Mouse (Mus musculus): ENCODE data around the gene Taok2. TPM values are rescaled to one million over a fixed set of nuclear protein-coding genes. Genes with fewer than 3 reads are reported as not detected.

The Taok2 gene
- polyA plus RNA-seq, 1 experiment from 2014 or later = 60.9 TPM

DNA sequence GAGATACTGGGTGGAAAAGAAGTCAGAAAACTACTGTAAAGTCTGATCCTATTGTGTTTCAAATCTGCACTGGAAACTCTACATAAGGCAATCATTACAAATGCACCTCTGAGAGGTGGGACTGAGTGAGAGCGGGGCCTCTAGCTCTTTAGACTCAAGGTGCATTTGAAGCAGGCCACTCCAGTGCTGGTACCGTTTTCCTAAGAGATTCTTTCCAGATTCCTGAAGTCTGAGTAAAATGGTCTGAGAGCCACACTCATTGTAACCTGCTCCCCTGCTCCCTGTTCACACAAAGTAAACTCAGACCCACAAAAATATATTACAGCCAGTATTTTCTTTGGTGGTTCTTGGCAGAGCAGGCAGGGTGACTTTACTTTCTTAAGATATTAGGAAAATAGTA, 17.0 kb downstream of the Taok2 start:
- no peak overlapping the region for H3K4me3 ChIP-seq (replicated peaks)
- WGBS = 83% methylated on average over 2 of the region's 2 CpGs
- H3K9ac ChIP-seq = no peak overlapping the region
- H3K4me2 ChIP-seq = no peak overlapping the region
- no peak for ATAC-seq (ENCODE audit: low FRiP score)
- H3K9me3 ChIP-seq = no peaks in the 10 kb centered on the region
- H3K27ac ChIP-seq = no peak overlapping the region
- no peaks in the 10 kb centered on the region for H3K27me3 ChIP-seq
- peaks cover 90% of the 10 kb centered on the region for H3K36me3 ChIP-seq (replicated peaks)
- H3K4me1 ChIP-seq = peaks cover 23% of the 10 kb centered on the region

- H3K4me1 ChIP-seq = peaks cover 33% of the 10 kb centered on the region
- H3K36me3 ChIP-seq (replicated peaks) = peaks cover 65% of the 10 kb centered on the region
- H3K9ac ChIP-seq = peak overlapping the region; percentile 71
- ATAC-seq (ENCODE audit: low FRiP score) = no peak
- peak overlapping the region; percentile 80 for H3K27ac ChIP-seq
- no peaks in the 10 kb centered on the region for H3K27me3 ChIP-seq
- peak overlapping the region; percentile 84 for H3K4me2 ChIP-seq
- no peaks in the 10 kb centered on the region for H3K9me3 ChIP-seq
- WGBS = 72% methylated on average over 6 of the region's 6 CpGs
- peak overlapping the region; percentile 65 for H3K4me3 ChIP-seq (replicated peaks)
These were observed 20.7 kb downstream of the Taok2 start for GRCm38 (mm10) chr7:126863791-126864190.

- peaks cover 33% of the 10 kb centered on the region for H3K4me1 ChIP-seq
- peak within 1 kb of the TSS; percentile 84 for H3K4me2 ChIP-seq
- peak within 1 kb of the TSS; percentile 80 for H3K27ac ChIP-seq
- H3K27me3 ChIP-seq = no peaks in the 10 kb centered on the region
- peak within 1 kb of the TSS; percentile 65 for H3K4me3 ChIP-seq (replicated peaks)
- peak; percentile 72 for ATAC-seq (ENCODE audit: low FRiP score)
- H3K9me3 ChIP-seq = no peaks in the 10 kb centered on the region
- WGBS = under 1% methylated on average over 41 of the region's 41 CpGs
- peaks cover 65% of the 10 kb centered on the region for H3K36me3 ChIP-seq (replicated peaks)
- H3K9ac ChIP-seq = peak within 1 kb of the TSS; percentile 71
These were observed 22.2 kb downstream of the Taok2 start, which contains the start of gene Ino80e for GRCm38 (mm10) chr7:126862147-126862784. Ino80e (minus strand) TSS chr7:126862377.

DNA sequence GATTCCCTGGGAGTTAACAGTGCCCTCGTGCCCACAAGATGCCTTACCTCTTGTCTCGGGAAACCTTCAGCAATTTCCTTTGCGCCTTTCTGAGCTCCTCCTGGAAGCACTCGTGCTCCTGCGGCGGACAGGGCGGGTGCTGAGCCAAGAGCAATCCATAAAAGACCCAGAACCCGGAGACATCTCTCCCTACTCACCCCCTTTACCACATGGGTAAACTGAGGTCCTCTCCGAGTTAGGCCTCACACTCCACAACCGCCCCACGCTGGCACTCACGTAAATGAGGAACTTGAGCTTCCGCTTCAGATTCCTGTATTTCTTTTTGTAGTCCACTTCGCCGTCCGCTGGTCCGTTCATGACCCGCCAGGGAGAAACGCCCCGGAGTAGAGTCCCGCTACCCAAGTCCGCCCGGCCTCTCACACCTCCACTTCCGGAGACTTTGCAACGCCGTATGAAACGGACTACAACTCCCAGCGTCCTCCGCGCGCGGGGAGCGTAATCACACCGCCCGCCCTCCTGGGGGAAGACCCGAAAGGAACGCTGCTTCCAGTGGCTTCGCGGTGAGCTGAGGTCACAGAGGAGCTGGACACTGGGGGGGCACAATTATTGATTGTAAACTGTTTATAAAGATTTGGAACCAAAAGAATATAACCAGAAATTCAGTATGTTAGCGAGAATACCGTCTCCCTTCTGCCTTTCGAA, 22.9 kb downstream of the Taok2 start, which contains the start of gene Hirip3:
Hirip3 (plus strand) TSS at position 544 of the 702 bp plus-strand sequence.
- peak; percentile 89 for ATAC-seq (ENCODE audit: low FRiP score)
- H3K4me1 ChIP-seq = peaks cover 33% of the 10 kb centered on the region
- peak within 1 kb of the TSS; percentile 80 for H3K27ac ChIP-seq
- H3K4me3 ChIP-seq (replicated peaks) = peak within 1 kb of the TSS; percentile 65
- WGBS = 4% methylated on average over 42 of the region's 42 CpGs
- H3K4me2 ChIP-seq = peak within 1 kb of the TSS; percentile 84
- no peaks in the 10 kb centered on the region for H3K9me3 ChIP-seq
- peaks cover 65% of the 10 kb centered on the region for H3K36me3 ChIP-seq (replicated peaks)
- peak within 1 kb of the TSS; percentile 71 for H3K9ac ChIP-seq
- no peaks in the 10 kb centered on the region for H3K27me3 ChIP-seq

- Histone ChIP-seq H3K4me3 (replicated peaks) (peak overlapping the region; percentile 65), H3K4me2 (peak overlapping the region; percentile 84), H3K36me3 (replicated peaks) (peaks cover 65% of the 10 kb centered on the region), H3K4me1 (peaks cover 33% of the 10 kb centered on the region), H3K27me3 (no peaks in the 10 kb centered on the region), H3K9me3 (no peaks in the 10 kb centered on the region), H3K27ac (0 out of 2 replicates have a peak overlapping the region, but pooled peaks have one; percentile 13), H3K9ac (peak overlapping the region; percentile 71)
- ATAC-seq (ENCODE audit: low FRiP score) = no peak
- 82% methylated on average over 5 of the region's 5 CpGs for WGBS
These were observed 23.5 kb downstream of the Taok2 start for GRCm38 (mm10) chr7:126860987-126861386.

DNA sequence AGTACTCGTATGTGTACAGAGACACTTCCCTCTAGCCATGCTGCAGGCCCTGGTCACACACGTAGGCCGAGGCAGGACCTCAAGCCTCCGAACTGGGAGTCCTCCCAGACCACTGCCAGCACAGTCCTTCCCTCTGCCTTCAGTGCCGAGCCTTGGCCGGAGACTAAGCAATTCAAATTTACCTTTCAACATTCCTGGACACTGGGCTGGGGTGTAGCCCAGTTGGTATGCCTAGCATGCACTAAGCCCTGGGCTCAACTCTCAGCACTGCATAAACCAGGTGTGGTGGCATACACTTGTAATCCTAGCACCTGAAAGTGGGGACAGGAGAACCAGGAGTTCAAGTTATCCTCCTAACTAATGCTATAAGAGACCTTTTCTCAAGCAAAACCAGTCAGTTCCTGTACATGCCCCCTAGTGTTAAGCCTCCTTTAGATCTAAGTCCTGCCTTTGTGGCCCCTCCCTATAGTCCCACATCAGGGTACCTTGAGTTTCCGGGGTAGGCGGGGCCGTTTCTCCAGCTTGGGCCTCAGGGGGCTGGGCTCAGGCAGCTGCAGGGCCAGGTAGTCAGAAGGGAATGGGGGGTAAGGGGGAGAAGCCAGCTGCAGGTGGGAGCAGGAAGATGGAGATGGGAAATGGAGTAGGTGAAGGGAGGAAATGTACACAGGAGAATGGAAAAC, 27.6 kb downstream of the Taok2 start:
- H3K27ac ChIP-seq = no peak overlapping the region
- no peaks in the 10 kb centered on the region for H3K9me3 ChIP-seq
- H3K4me2 ChIP-seq = no peak overlapping the region
- no peak overlapping the region for H3K9ac ChIP-seq
- peaks cover 4% of the 10 kb centered on the region for H3K27me3 ChIP-seq
- WGBS = 75% methylated on average over 9 of the region's 9 CpGs
- no peak for ATAC-seq (ENCODE audit: low FRiP score)
- no peak overlapping the region for H3K4me3 ChIP-seq (replicated peaks)
- peaks cover 81% of the 10 kb centered on the region for H3K36me3 ChIP-seq (replicated peaks)
- H3K4me1 ChIP-seq = peaks cover 19% of the 10 kb centered on the region

DNA sequence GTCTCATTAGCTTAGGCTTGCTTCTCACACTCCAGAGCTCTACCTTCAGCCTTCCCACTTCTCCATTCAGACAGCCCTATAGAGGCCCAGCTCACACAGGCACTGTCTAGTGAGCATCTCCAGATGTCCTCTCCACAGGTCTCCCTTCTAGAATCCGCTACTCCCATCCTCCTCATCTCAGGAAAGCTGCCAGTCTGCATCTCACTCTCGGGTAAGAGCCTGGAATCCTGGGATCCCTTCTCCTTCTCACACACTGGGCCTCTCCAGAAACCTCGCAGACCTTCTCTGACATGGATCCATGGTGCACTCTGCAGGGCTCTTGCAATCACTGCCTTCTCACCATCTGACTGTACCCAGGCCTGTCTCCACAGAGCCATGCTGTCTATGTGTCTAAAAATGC, 28.9 kb downstream of the Taok2 start:
- Histone ChIP-seq H3K27me3 (peaks cover 10% of the 10 kb centered on the region), H3K9ac (no peak overlapping the region), H3K4me2 (no peak overlapping the region), H3K4me1 (peaks cover 18% of the 10 kb centered on the region), H3K36me3 (replicated peaks) (peaks cover 86% of the 10 kb centered on the region), H3K4me3 (replicated peaks) (no peak overlapping the region), H3K27ac (0 out of 2 replicates have a peak overlapping the region, but pooled peaks have one; percentile 8), H3K9me3 (no peaks in the 10 kb centered on the region)
- ATAC-seq (ENCODE audit: low FRiP score) = no peak
- WGBS = 70% methylated on average over 3 of the region's 3 CpGs

GRCm38 (mm10) chr7:126853454-126853853, 31.0 kb downstream of the Taok2 start:
- WGBS = 88% methylated on average over 5 of the region's 5 CpGs

DNA sequence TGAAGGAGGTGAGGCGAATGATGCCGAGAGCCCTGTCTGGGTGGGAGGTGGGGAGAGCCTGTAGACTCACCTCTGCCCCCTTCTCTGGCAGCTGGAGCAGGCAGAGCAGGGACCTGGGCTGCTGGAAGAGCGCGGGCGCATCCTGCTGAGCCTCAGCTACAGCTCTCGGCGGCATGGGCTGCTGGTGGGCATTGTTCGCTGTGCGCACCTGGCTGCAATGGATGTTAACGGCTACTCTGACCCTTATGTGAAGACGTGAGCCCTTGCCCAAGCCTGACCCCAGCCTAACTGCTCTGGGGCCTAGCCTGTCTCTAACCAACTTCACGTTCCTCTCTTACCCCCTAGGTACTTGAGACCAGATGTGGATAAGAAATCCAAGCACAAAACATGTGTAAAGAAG, 33.3 kb downstream of the Taok2 start:
- no peak overlapping the region for H3K27ac ChIP-seq
- WGBS = 28% methylated on average over 12 of the region's 12 CpGs
- H3K4me2 ChIP-seq = no peak overlapping the region
- H3K4me3 ChIP-seq (replicated peaks) = no peak overlapping the region
- peaks cover 49% of the 10 kb centered on the region for H3K36me3 ChIP-seq (replicated peaks)
- peaks cover 43% of the 10 kb centered on the region for H3K4me1 ChIP-seq
- H3K9ac ChIP-seq = no peak overlapping the region; the same call in 1 of the 2 replicates
- ATAC-seq (ENCODE audit: low FRiP score) = no peak
- peaks cover 42% of the 10 kb centered on the region for H3K27me3 ChIP-seq
- no peaks in the 10 kb centered on the region for H3K9me3 ChIP-seq

More at GRCm38 (mm10) chr7:126853454-126853853, 31.0 kb downstream of the Taok2 start:
- H3K27ac ChIP-seq = no peak overlapping the region
- peaks cover 27% of the 10 kb centered on the region for H3K4me1 ChIP-seq
- no peak overlapping the region for H3K4me3 ChIP-seq (replicated peaks)
- H3K9me3 ChIP-seq = no peaks in the 10 kb centered on the region
- peaks cover 71% of the 10 kb centered on the region for H3K36me3 ChIP-seq (replicated peaks)
- H3K9ac ChIP-seq = no peak overlapping the region
- H3K27me3 ChIP-seq = peaks cover 31% of the 10 kb centered on the region
- ATAC-seq (ENCODE audit: low FRiP score) = no peak
- no peak overlapping the region for H3K4me2 ChIP-seq

- H3K4me3 ChIP-seq (replicated peaks) = no peak overlapping the region
- H3K9me3 ChIP-seq = no peaks in the 10 kb centered on the region
- no peak overlapping the region for H3K4me2 ChIP-seq
- H3K4me1 ChIP-seq = peaks cover 43% of the 10 kb centered on the region
- H3K36me3 ChIP-seq (replicated peaks) = peaks cover 38% of the 10 kb centered on the region
- WGBS = 86% methylated on average over 6 of the region's 6 CpGs
- no peak overlapping the region for H3K9ac ChIP-seq
- H3K27ac ChIP-seq = no peak overlapping the region
- ATAC-seq (ENCODE audit: low FRiP score) = no peak
- H3K27me3 ChIP-seq = peaks cover 42% of the 10 kb centered on the region
These were observed 34.3 kb downstream of the Taok2 start for GRCm38 (mm10) chr7:126850161-126850560.

GRCm38 (mm10) chr7:126848794-126849193, 35.7 kb downstream of the Taok2 start:
- peak overlapping the region; percentile 100 for H3K4me2 ChIP-seq
- 24% methylated on average over 10 of the region's 10 CpGs for WGBS
- no peaks in the 10 kb centered on the region for H3K9me3 ChIP-seq
- peaks cover 25% of the 10 kb centered on the region for H3K36me3 ChIP-seq (replicated peaks)
- H3K4me3 ChIP-seq (replicated peaks) = peak overlapping the region; percentile 64
- H3K4me1 ChIP-seq = peaks cover 43% of the 10 kb centered on the region
- H3K9ac ChIP-seq = peak overlapping the region; percentile 75
- ATAC-seq (ENCODE audit: low FRiP score) = 0 out of 2 replicates have a peak, but pooled peaks have one; percentile 18
- H3K27me3 ChIP-seq = peaks cover 45% of the 10 kb centered on the region
- H3K27ac ChIP-seq = no peak overlapping the region
